Mouse (Mus musculus) limb, embryonic 13.5 days (tissue): ENCODE measurements around the gene Camta1. TPM values are rescaled to one million over a fixed set of nuclear protein-coding genes. Genes with fewer than 3 reads are reported as not detected.
A peak's percentile ranks its signal among the peaks of the same experiment; 100 is the strongest.
"Not testable (repeated sequence)": the region's sequence is repeated elsewhere in the genome, so short reads cannot be mapped to it uniquely, and the experiment has no call there.

Experiments used
- ATAC-seq: fragments of 200-750 bp; cut with Nextera tagmentation; 2 replicates; pipeline ENCODE4 v1.8.0; 2017; ENCODE audit warnings: low read depth, moderate number of reproducible peaks, moderate TSS enrichment; ENCODE audit not compliant: low FRiP score
- H3K27ac ChIP-seq: fragments of 300-500 bp; sonication (generic); 2 replicates; pipeline ENCODE4 v1.5.1; 2015; ENCODE audit warnings: inconsistent platforms, mild to moderate bottlenecking, moderate library complexity
- H3K27me3 ChIP-seq: fragments of 300-500 bp; sonication (generic); 2 replicates; pipeline ENCODE4 v1.6.1; 2015; ENCODE audit warnings: mild to moderate bottlenecking, inconsistent platforms
- H3K36me3 ChIP-seq: fragments of 300-500 bp; sonication (generic); 2 replicates; pipeline ENCODE4 v1.6.1; 2015; ENCODE audit warnings: inconsistent platforms, mild to moderate bottlenecking, moderate library complexity
- H3K4me1 ChIP-seq: fragments of 300-500 bp; sonication (generic); 2 replicates; pipeline ENCODE4 v1.6.1; 2015; ENCODE audit warnings: inconsistent platforms
- H3K4me2 ChIP-seq: fragments of 300-500 bp; sonication (generic); replicated peaks from 2 replicates; pipeline ENCODE4 v1.6.1; 2015; ENCODE audit warnings: inconsistent platforms, mild to moderate bottlenecking, moderate library complexity
- H3K4me3 ChIP-seq: fragments of 300-500 bp; sonication (generic); 2 replicates; pipeline ENCODE4 v1.5.1; 2015; ENCODE audit warnings: moderate library complexity, mild to moderate bottlenecking, inconsistent platforms
- H3K9ac ChIP-seq: fragments of 300-500 bp; sonication (generic); 2 replicates; pipeline ENCODE4 v1.6.1; 2015; ENCODE audit warnings: mild to moderate bottlenecking, inconsistent platforms
- H3K9me3 ChIP-seq: fragments of 300-500 bp; sonication (generic); 2 replicates; pipeline ENCODE4 v1.6.1; 2016; ENCODE audit warnings: inconsistent platforms
- WGBS: fragments of 180-500 bp; shearing (Covaris S2); methylation state at CpG from one replicate; pipeline ENCODE4 v1.1.7; 2015; 5-methylcytosine and 5-hydroxymethylcytosine counted together
- polyA plus RNA-seq: library from polyadenylated mRNA; unstranded; fragments of >200 nt; fragmentation: Nextera tagmentation; extraction: Ambion mirVana; gene quantifications from 2 replicates; pipeline ENCODE4 v1.2.1, GENCODE M21; 2015

The Camta1 gene
- polyA plus RNA-seq, 1 experiment from 2014 or later: 93.5 TPM

GRCm38 (mm10) chr4:150875393-150875792 is 986.3 kb downstream of the Camta1 start:
- WGBS: 84% methylated on average over 10 of the region's 10 CpGs

DNA sequence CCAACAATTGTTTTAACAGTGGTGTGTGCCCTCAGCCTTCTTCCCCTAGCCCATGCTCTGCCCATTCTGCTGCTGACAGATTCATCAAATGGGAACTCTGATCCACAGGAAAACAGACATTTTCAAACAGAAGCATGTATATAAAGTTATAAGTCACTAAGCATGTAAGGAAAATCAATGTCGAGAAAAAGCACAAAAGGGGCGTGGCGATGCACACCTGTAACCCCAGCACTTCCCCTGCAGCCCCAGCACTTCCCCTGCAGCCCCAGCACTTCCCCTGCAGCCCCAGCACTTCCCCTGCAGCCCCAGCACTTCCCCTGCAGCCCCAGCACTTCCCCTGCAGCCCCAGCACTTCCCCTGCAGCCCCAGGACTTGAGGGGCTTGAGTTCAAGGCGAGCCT is 987.3 kb downstream of the Camta1 start:
- H3K4me3 ChIP-seq, ATAC-seq, H3K27ac ChIP-seq, H3K36me3 ChIP-seq, H3K9ac ChIP-seq, H3K4me2 ChIP-seq, H3K27me3 ChIP-seq: not testable (repeated sequence)
- WGBS: 70% methylated on average over 4 of the region's 4 CpGs
- H3K4me1 ChIP-seq: peaks cover 32% of the 10 kb centered on the region
- peaks cover 16% of the 10 kb centered on the region for H3K9me3 ChIP-seq

More at GRCm38 (mm10) chr4:150875393-150875792, 986.3 kb downstream of the Camta1 start:
- H3K4me3 ChIP-seq: no peak overlapping the region
- no peak overlapping the region for H3K4me2 ChIP-seq
- no peak for ATAC-seq
- H3K36me3 ChIP-seq: peaks cover 8% of the 10 kb centered on the region; the same call in 1 of the 2 replicates
- no peak overlapping the region for H3K27ac ChIP-seq
- peaks cover 25% of the 10 kb centered on the region for H3K9me3 ChIP-seq
- H3K9ac ChIP-seq: no peak overlapping the region
- peaks cover 23% of the 10 kb centered on the region for H3K4me1 ChIP-seq
- H3K27me3 ChIP-seq: no peaks in the 10 kb centered on the region

DNA sequence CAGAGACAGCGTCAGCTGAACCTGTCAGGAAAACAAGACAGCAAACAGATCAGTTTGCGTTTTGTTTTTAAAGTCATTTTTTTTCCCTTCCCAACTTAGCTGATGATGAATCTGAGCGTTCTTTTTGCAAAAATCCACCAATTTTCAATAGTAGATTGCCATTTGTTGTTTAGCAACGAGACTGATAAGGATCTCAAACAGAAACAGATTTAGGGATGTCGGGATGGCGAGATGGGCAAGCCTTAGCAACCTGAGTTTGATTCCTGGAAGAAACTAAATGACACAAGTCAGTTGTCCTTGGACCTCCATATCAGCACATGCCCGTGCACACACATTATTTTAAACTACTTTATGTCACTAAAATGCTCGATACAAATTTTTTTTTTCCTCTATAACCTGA is 989.0 kb downstream of the Camta1 start:
- Histone ChIP-seq H3K9ac (peak overlapping the region; percentile 35; the same call in 1 of the 2 replicates), H3K4me2 (no peak overlapping the region), H3K4me3 (no peak overlapping the region), H3K36me3 (peaks cover 8% of the 10 kb centered on the region), H3K9me3 (no peaks in the 10 kb centered on the region), H3K27ac (peak overlapping the region; percentile 74), H3K27me3 (no peaks in the 10 kb centered on the region), H3K4me1 (peaks cover 35% of the 10 kb centered on the region)
- ATAC-seq: no peak
- 70% methylated on average over 8 of the region's 8 CpGs for WGBS

- WGBS: 32% methylated on average over 9 of the region's 9 CpGs
- Histone ChIP-seq H3K4me3 (no peak overlapping the region), H3K9ac (peak overlapping the region; percentile 35; the same call in 1 of the 2 replicates), H3K27ac (peak overlapping the region; percentile 74), H3K36me3 (peaks cover 13% of the 10 kb centered on the region), H3K27me3 (no peaks in the 10 kb centered on the region), H3K4me1 (peaks cover 35% of the 10 kb centered on the region), H3K9me3 (no peaks in the 10 kb centered on the region), H3K4me2 (peak overlapping the region; percentile 17; the same call in 1 of the 2 replicates)
- ATAC-seq: peak; percentile 29; the same call in 1 of the 2 replicates
These were observed 989.5 kb downstream of the Camta1 start for GRCm38 (mm10) chr4:150872139-150872651.

DNA sequence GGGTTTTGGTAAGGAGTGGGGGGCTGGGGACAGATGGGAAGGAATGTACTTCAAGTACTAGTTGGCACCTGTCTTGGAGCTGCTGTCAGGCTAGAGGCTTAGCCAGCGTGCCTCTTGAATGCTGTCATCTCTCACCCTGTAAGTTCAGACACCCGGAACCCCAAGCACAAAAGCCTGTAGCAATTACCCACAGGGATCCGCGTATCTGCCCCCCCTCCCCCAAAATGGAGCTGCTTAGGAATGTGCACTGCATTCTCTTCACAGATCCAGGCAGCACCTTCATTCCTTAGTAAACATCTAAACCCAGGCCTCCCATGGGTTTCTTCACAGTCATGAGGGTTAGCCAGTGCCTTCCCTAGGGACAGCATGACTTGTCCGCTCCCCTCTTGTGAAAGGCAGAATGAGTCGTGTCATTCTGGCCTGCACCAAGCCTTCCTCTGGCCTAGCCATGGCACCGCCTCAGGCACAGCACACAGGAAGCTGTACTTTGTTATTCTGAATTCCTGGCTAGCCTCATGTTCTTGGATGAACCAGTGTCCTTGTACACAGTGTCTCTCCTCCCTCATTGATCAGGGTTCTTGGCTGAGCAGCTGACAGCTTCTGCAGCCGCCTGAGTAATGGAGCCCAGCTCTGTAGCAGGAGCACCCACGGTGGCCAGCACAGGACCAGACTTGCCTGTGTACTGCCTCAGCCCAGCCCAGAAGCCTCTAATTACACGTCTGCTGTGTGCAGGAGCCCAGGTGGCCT is 990.1 kb downstream of the Camta1 start:
- Histone ChIP-seq H3K27me3 (no peaks in the 10 kb centered on the region), H3K9me3 (no peaks in the 10 kb centered on the region), H3K36me3 (peaks cover 19% of the 10 kb centered on the region), H3K4me1 (peaks cover 35% of the 10 kb centered on the region), H3K4me2 (peak overlapping the region; percentile 17; the same call in 1 of the 2 replicates), H3K9ac (0 out of 2 replicates have a peak overlapping the region, but pooled peaks have one; percentile 13), H3K4me3 (no peak overlapping the region), H3K27ac (peak overlapping the region; percentile 74)
- peak; percentile 83 for ATAC-seq
- WGBS: 32% methylated on average over 10 of the region's 10 CpGs

GRCm38 (mm10) chr4:150870963-150871391 is 990.7 kb downstream of the Camta1 start:
- Histone ChIP-seq H3K9ac (0 out of 2 replicates have a peak overlapping the region, but pooled peaks have one; percentile 13), H3K9me3 (no peaks in the 10 kb centered on the region), H3K4me3 (no peak overlapping the region), H3K27ac (no peak overlapping the region), H3K4me2 (no peak overlapping the region), H3K36me3 (peaks cover 25% of the 10 kb centered on the region), H3K27me3 (no peaks in the 10 kb centered on the region), H3K4me1 (peaks cover 35% of the 10 kb centered on the region)
- ATAC-seq: no peak
- WGBS: 80% methylated on average over 13 of the region's 13 CpGs

GRCm38 (mm10) chr4:150869276-150870197 is 992.1 kb downstream of the Camta1 start:
- H3K27me3 ChIP-seq: no peaks in the 10 kb centered on the region
- H3K4me2 ChIP-seq: no peak overlapping the region
- peak overlapping the region; percentile 48; the same call in 1 of the 2 replicates for H3K27ac ChIP-seq
- no peak for ATAC-seq
- no peak overlapping the region for H3K4me3 ChIP-seq
- 63% methylated on average over 17 of the region's 17 CpGs for WGBS
- H3K36me3 ChIP-seq: peaks cover 35% of the 10 kb centered on the region
- peak overlapping the region; percentile 25; the same call in 1 of the 2 replicates for H3K9ac ChIP-seq
- H3K9me3 ChIP-seq: no peaks in the 10 kb centered on the region
- peaks cover 40% of the 10 kb centered on the region for H3K4me1 ChIP-seq

DNA sequence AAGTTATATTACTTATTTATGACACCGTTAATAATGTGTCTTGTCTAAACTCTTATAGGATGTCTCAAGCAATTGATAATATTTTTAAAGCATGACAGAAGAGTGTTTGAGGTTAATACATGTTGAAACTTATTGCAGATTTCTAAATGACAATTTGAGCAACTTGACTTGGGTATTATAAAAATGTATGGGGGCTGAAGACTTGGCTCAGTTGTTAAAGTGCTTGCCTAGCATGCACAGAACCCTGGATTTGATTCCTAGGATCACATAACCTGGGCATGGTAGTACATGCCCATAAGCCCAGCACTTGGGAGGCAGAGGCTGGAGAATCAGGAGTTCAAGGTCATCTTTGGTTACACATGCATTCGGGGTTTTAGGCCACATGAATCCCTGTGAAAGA is 992.8 kb downstream of the Camta1 start:
- Histone ChIP-seq H3K27ac (no peak overlapping the region), H3K4me3 (no peak overlapping the region)

DNA sequence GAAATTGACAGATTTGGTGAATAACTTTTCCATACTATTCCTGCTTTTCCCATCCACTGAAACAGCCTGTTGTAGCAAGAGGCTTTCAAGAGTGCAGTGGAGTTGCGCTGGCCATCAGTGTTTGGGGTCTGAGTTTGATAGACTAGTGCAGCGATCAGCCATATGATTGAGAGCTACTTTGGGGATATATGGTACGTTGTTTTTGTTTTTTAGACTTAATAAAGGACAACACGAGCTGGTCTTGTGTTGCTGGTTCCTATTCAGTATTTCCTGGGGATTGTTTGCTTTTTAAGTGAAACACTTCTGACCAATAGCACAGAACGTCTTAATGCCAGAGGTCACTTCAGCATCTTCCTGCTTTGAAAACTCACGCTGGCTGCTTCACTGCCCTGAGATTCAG is 993.5 kb downstream of the Camta1 start:
- H3K27me3 ChIP-seq: no peaks in the 10 kb centered on the region
- peaks cover 35% of the 10 kb centered on the region for H3K36me3 ChIP-seq
- H3K27ac ChIP-seq: no peak overlapping the region
- 87% methylated on average over 6 of the region's 6 CpGs for WGBS
- H3K4me3 ChIP-seq: no peak overlapping the region
- H3K4me1 ChIP-seq: peaks cover 40% of the 10 kb centered on the region
- H3K9me3 ChIP-seq: no peaks in the 10 kb centered on the region
- H3K4me2 ChIP-seq: no peak overlapping the region
- no peak for ATAC-seq
- no peak overlapping the region for H3K9ac ChIP-seq

More for the DNA sequence above, 992.8 kb downstream of the Camta1 start:
- Histone ChIP-seq H3K4me2 (no peak overlapping the region), H3K36me3 (peaks cover 35% of the 10 kb centered on the region), H3K4me1 (peaks cover 40% of the 10 kb centered on the region), H3K27me3 (no peaks in the 10 kb centered on the region), H3K9ac (no peak overlapping the region), H3K9me3 (no peaks in the 10 kb centered on the region)
- 89% methylated on average over 2 of the region's 2 CpGs for WGBS
- no peak for ATAC-seq
